9 mouse cellular contexts compared by ENCODE assay signal in genomic region chr6:136449270-136449692, GRCm38 (mm10). TPM values are rescaled to one million over a fixed set of nuclear protein-coding genes. Genes with fewer than 3 reads are reported as not detected.
DNase-seq lines count a peak whose midpoint lies in the region; ATAC-seq and TF ChIP-seq lines count a peak whose summit lies in the region.
"Had no signal": no experiment of that assay in that cellular context is flagged by ENCODE, and none has a peak within 500 bp of the region (broad histone marks: within the 10 kb centered on the region; RNA-seq: fewer than 3 reads in every experiment).

No protein-coding gene starts in this region.

- peak; percentile 55 to 64 for DNase-seq in left cerebral cortex, adult 18-20 months (ENCODE audit: low spot score in 2 of 2)
- no peak for DNase-seq in left cerebral cortex, adult 11 months (ENCODE audit: low spot score)
- peak; percentile 40 for DNase-seq in gastrocnemius, postnatal 25 days
- DNase-seq in kidney, adult 18-20 months = peak; percentile 44
- peak; percentile 78 for DNase-seq in naive thymus-derived CD4-positive, alpha-beta T cell, adult 2 months (ENCODE audit: low read depth)
- peak; percentile 56 to 65 for DNase-seq in thymus, postnatal 36 days
- no peak for DNase-seq in cerebellum, adult 2 months

- peaks cover 4% of the 10 kb centered on the region; the same call in 1 of the 2 replicates for H3K4me1 ChIP-seq in limb, embryonic 15.5 days
- H3K4me1 ChIP-seq in cerebellum, adult 2 months (ENCODE audit: control insufficient read depth, insufficient read depth, low read length) = no peaks in the 10 kb centered on the region

- no peak for ATAC-seq in limb, embryonic 15.5 days (ENCODE audit: insufficient number of reproducible peaks, low FRiP score, low TSS enrichment, low read depth)
- ATAC-seq: Patski had no signal

- no peak for TF ChIP-seq POLR2A in cerebellum, adult 2 months (IDR thresholded peaks at IDR 0.05; ENCODE audit: borderline replicate concordance, insufficient read depth, low read length)

- no peak for TF ChIP-seq CTCF in cerebellum, adult 2 months (IDR thresholded peaks at IDR 0.05; ENCODE audit: borderline replicate concordance, insufficient read depth, low read depth, low read length)

- H3K9me3 ChIP-seq in limb, embryonic 15.5 days = no peaks in the 10 kb centered on the region; the same call in 1 of the 2 replicates

- H3K27me3 ChIP-seq in limb, embryonic 15.5 days = no peaks in the 10 kb centered on the region
- no peaks in the 10 kb centered on the region for H3K27me3 ChIP-seq in cerebellum, adult 2 months (ENCODE audit: control insufficient read depth, insufficient read depth, low read length)
- H3K27me3 ChIP-seq: Patski had no signal

- no peaks in the 10 kb centered on the region for H3K36me3 ChIP-seq in limb, embryonic 15.5 days

- 44% methylated on average over 9 of the region's 9 CpGs for WGBS in limb, embryonic 15.5 days
- WGBS in cerebellum, adult 2 months = 24% methylated on average over 9 of the region's 9 CpGs

- no peak overlapping the region for H3K9ac ChIP-seq in limb, embryonic 15.5 days

- H3K4me2 ChIP-seq in limb, embryonic 15.5 days = no peak overlapping the region

- H3K27ac ChIP-seq in limb, embryonic 15.5 days = peak overlapping the region; percentile 17; the same call in 1 of the 2 replicates
- H3K27ac ChIP-seq in cerebellum, adult 2 months (ENCODE audit: insufficient read depth, low read length) = no peak overlapping the region

- H3K4me3 ChIP-seq in limb, embryonic 15.5 days = no peak overlapping the region
- no peak overlapping the region for H3K4me3 ChIP-seq in cerebellum, adult 2 months (replicated peaks; ENCODE audit: insufficient read depth, low read depth, low read length)

RNA-seq across cellular contexts. Expression of gene E330021D16Rik, which starts 33.9 kb away (rescaled TPM):
- total RNA-seq in left cerebral cortex, adult 18-20 months (2021) = not detected
- not detected for total RNA-seq in gastrocnemius, postnatal 25 days (2021)
- not detected in 2 replicates for polyA plus RNA-seq in limb, embryonic 15.5 days (2015; fragmentation: Nextera tagmentation; extraction: Ambion mirVana)
- polyA plus RNA-seq in cerebellum, adult 2 months (2012; rRNA removed) = not detected in 2 replicates
- polyA plus RNA-seq: Patski had no signal

RNA-seq across cellular contexts. Expression of gene Atf7ip, which starts 56.7 kb away (rescaled TPM):
- 100 to 1,000 TPM in 1 of 2 experiments, 10 to 100 TPM in 1; 94.9 to 124 TPM for total RNA-seq in left cerebral cortex, adult 18-20 months (2021)
- total RNA-seq in gastrocnemius, postnatal 25 days (2021) = 10 to 100 TPM; 38.2 to 43.5 TPM
- polyA plus RNA-seq in limb, embryonic 15.5 days (2015; fragmentation: Nextera tagmentation; extraction: Ambion mirVana) = 35.2 and 36.4 TPM in 2 replicates
- 70.5 and 83.0 TPM in 2 replicates for polyA plus RNA-seq in cerebellum, adult 2 months (2012; rRNA removed)

Comparison
In these comparisons a context has a peak if more than half of its experiments do, and no peak if none do; other contexts are left out.
1. DNase-seq: peak in left cerebral cortex, adult 18-20 months (2 of 2), gastrocnemius, postnatal 25 days (single experiment), kidney, adult 18-20 months (single experiment), naive thymus-derived CD4-positive, alpha-beta T cell, adult 2 months (single experiment) and thymus, postnatal 36 days (2 of 2); none in left cerebral cortex, adult 11 months (single experiment) and cerebellum, adult 2 months (0 of 2).